Mouse (Mus musculus) embryonic facial prominence, embryonic 14.5 days (tissue): ENCODE data around the gene Pnmal1. TPM values are rescaled to one million over a fixed set of nuclear protein-coding genes. Genes with fewer than 3 reads are reported as not detected.

Experiments used
- ATAC-seq: fragments of 200-750 bp; cut with Nextera tagmentation; 2 replicates; pipeline ENCODE4 v1.8.0; 2017; ENCODE audit warnings: low read depth, moderate number of reproducible peaks, moderate TSS enrichment
- DNase-seq: peaks from one replicate; pipeline ENCODE4 v3.0.0-alpha.2; 2015; ENCODE audit warnings: low spot score
- H3K27ac ChIP-seq: fragments of 300-500 bp; sonication (generic); replicated peaks from 2 replicates; pipeline ENCODE4 v1.5.1; 2014; ENCODE audit warnings: low read depth, mild to moderate bottlenecking, low read length, moderate library complexity
- H3K27me3 ChIP-seq: fragments of 300-500 bp; sonication (generic); replicated peaks from 2 replicates; pipeline ENCODE4 v1.6.1; 2014; ENCODE audit warnings: low read length; ENCODE audit not compliant: control insufficient read depth, insufficient read depth
- H3K36me3 ChIP-seq: fragments of 300-500 bp; sonication (generic); 2 replicates; pipeline ENCODE4 v1.6.1; 2014; ENCODE audit warnings: low read length, mixed read lengths; ENCODE audit not compliant: control insufficient read depth, insufficient read depth
- H3K4me1 ChIP-seq: fragments of 300-500 bp; sonication (generic); 2 replicates; pipeline ENCODE4 v1.6.1; 2014; ENCODE audit warnings: antibody characterized with exemption, low read length; ENCODE audit not compliant: control insufficient read depth, insufficient read depth
- H3K4me2 ChIP-seq: fragments of 300-500 bp; sonication (generic); 2 replicates; pipeline ENCODE4 v1.6.1; 2014; ENCODE audit warnings: low read depth, mild to moderate bottlenecking, low read length, moderate library complexity, mixed read lengths
- H3K4me3 ChIP-seq: fragments of 300-500 bp; sonication (generic); 2 replicates; pipeline ENCODE4 v1.5.1; 2014; ENCODE audit warnings: low read depth, mild to moderate bottlenecking, low read length
- H3K9ac ChIP-seq: fragments of 300-500 bp; sonication (generic); 2 replicates; pipeline ENCODE4 v1.6.1; 2014; ENCODE audit warnings: low read depth, mild to moderate bottlenecking, low read length, moderate library complexity, mixed read lengths
- H3K9me3 ChIP-seq: fragments of 300-500 bp; sonication (generic); 2 replicates; pipeline ENCODE4 v1.6.1; 2016; ENCODE audit warnings: low read length; ENCODE audit not compliant: control insufficient read depth
- WGBS: fragments of 180-500 bp; shearing (Covaris S2); extraction: QIAGEN DNeasy Blood & Tissue Kit; methylation state at CpG from one replicate; pipeline ENCODE4 v1.1.7; 2014; 5-methylcytosine and 5-hydroxymethylcytosine counted together
- polyA plus RNA-seq: library from polyadenylated mRNA; unstranded; fragments of >200 nt; fragmentation: Nextera tagmentation; extraction: Ambion mirVana; gene quantifications from 2 replicates; pipeline ENCODE4 v1.2.1, GENCODE M21; 2014

The Pnmal1 gene
- polyA plus RNA-seq, 1 experiment from 2014 or later, result 2.1 TPM

GRCm38 (mm10) chr7:16982859-16983568, 23.5 kb downstream of the Pnmal1 start, which contains the start of gene Gm42372:
Gm42372 (plus strand) TSS chr7:16983086.
- Histone ChIP-seq H3K27me3 (no peaks in the 10 kb centered on the region), H3K4me1 (peaks cover 6% of the 10 kb centered on the region), H3K4me3 (no peak within 1 kb of the TSS), H3K9ac (peak within 1 kb of the TSS; percentile 28; the same call in 1 of the 2 replicates), H3K27ac (no peak within 1 kb of the TSS), H3K4me2 (peak within 1 kb of the TSS; percentile 41), H3K9me3 (no peaks in the 10 kb centered on the region), H3K36me3 (no peaks in the 10 kb centered on the region)
- WGBS, result 23% methylated on average over 24 of the region's 26 CpGs
- DNase-seq, result peak; percentile 81
- peak; percentile 47; the same call in 1 of the 2 replicates for ATAC-seq

DNA sequence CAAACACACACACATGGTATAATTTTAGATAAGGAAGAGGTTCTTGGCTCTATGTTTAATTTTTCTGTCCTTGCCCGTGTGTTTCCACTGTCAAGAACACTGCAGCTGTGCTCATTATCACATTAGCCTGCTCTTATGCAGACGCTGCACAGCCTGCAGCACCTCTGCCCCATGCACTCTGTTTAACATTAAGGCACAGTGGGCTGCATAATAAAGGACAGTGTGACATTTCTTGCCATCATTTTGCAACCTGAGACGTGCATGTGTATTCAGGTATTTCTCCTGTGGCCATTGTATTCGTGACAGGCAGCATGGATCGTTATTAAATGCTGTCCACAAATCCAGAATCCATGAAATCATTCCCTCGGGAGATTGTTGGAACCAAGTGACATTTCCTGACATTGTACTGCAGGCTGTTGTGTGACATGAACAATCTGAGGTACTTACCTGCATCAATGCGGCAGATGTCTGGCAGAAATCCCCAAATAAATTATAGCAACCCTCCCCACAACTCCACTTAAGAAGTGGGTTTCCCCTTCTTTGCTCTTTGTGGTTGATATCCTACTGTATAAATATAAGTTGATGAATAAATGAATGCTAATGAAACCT, 28.2 kb downstream of the Pnmal1 start:
- Histone ChIP-seq H3K4me2 (no peak overlapping the region), H3K9me3 (no peaks in the 10 kb centered on the region), H3K9ac (no peak overlapping the region), H3K27ac (peak overlapping the region; percentile 49; the same call in 1 of the 2 replicates), H3K4me1 (peaks cover 37% of the 10 kb centered on the region), H3K27me3 (no peaks in the 10 kb centered on the region), H3K36me3 (no peaks in the 10 kb centered on the region), H3K4me3 (no peak overlapping the region)
- peak; percentile 51 for DNase-seq
- ATAC-seq, result no peak
- 26% methylated on average over 7 of the region's 7 CpGs for WGBS

DNA sequence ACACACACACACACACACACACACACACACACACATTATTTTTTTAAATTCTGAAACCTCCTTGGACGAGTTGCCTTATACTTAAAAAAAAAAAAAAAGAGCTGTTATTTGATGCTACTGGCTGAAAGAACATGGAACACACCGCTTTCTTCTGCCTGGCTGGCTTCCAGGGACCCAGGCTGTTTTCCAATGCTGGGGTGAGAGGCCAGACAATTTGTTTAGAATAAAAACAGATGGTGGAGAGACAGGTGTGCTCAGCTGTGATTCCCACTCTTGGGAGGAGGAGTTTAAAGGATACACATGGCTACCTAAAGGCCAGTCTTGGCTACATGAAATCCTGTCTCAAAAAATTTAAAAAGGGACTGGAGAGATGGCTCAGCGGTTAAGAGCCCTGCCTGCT, 28.9 kb downstream of the Pnmal1 start:
- Histone ChIP-seq H3K9ac (no peak overlapping the region), H3K9me3 (no peaks in the 10 kb centered on the region), H3K4me2 (no peak overlapping the region), H3K4me3 (no peak overlapping the region), H3K4me1 (peaks cover 40% of the 10 kb centered on the region), H3K27me3 (no peaks in the 10 kb centered on the region), H3K27ac (peak overlapping the region; percentile 49; the same call in 1 of the 2 replicates), H3K36me3 (no peaks in the 10 kb centered on the region)
- 26% methylated on average over 3 of the region's 3 CpGs for WGBS
- DNase-seq (peak; percentile 90), ATAC-seq (peak; percentile 23)

GRCm38 (mm10) chr7:16990006-16990744, 30.7 kb downstream of the Pnmal1 start:
- 22% methylated on average over 15 of the region's 15 CpGs for WGBS
- DNase-seq (peak; percentile 73), ATAC-seq (no peak)
- H3K4me2 ChIP-seq, result peak overlapping the region; percentile 25; the same call in 1 of the 2 replicates
- no peaks in the 10 kb centered on the region for H3K27me3 ChIP-seq
- no peaks in the 10 kb centered on the region for H3K36me3 ChIP-seq
- no peaks in the 10 kb centered on the region for H3K9me3 ChIP-seq
- H3K27ac ChIP-seq, result peak overlapping the region; percentile 92
- no peak overlapping the region for H3K9ac ChIP-seq
- H3K4me3 ChIP-seq, result no peak overlapping the region
- peaks cover 47% of the 10 kb centered on the region for H3K4me1 ChIP-seq

- H3K4me3 ChIP-seq, result peak overlapping the region; percentile 13; the same call in 1 of the 2 replicates
- 43% methylated on average over 18 of the region's 18 CpGs for WGBS
- peaks cover 60% of the 10 kb centered on the region for H3K4me1 ChIP-seq
Observed at GRCm38 (mm10) chr7:16991681-16992450, 32.4 kb downstream of the Pnmal1 start.

GRCm38 (mm10) chr7:16992451-16992807, 33.0 kb downstream of the Pnmal1 start, which contains the start of gene Ccdc8:
Ccdc8 (plus strand) TSS chr7:16992708.
- H3K9ac ChIP-seq, result peak within 1 kb of the TSS; percentile 85
- peak within 1 kb of the TSS; percentile 92 for H3K27ac ChIP-seq
- DNase-seq (no peak), ATAC-seq (no peak)
- H3K4me2 ChIP-seq, result peak within 1 kb of the TSS; percentile 82
- H3K27me3 ChIP-seq, result no peaks in the 10 kb centered on the region
- peak within 1 kb of the TSS; percentile 69 for H3K4me3 ChIP-seq
- 94% methylated on average over 5 of the region's 5 CpGs for WGBS
- H3K36me3 ChIP-seq, result peaks cover 14% of the 10 kb centered on the region; the same call in 1 of the 2 replicates
- H3K9me3 ChIP-seq, result no peaks in the 10 kb centered on the region
- H3K4me1 ChIP-seq, result peaks cover 62% of the 10 kb centered on the region

More at GRCm38 (mm10) chr7:16991681-16992450, 32.4 kb downstream of the Pnmal1 start:
- H3K27me3 ChIP-seq, result no peaks in the 10 kb centered on the region
- peak; percentile 81 for ATAC-seq
- peak overlapping the region; percentile 92 for H3K27ac ChIP-seq
- H3K36me3 ChIP-seq, result peaks cover 8% of the 10 kb centered on the region; the same call in 1 of the 2 replicates
- H3K9me3 ChIP-seq, result no peaks in the 10 kb centered on the region
- peak overlapping the region; percentile 37 for H3K4me2 ChIP-seq
- peak; percentile 97 for DNase-seq
- peak overlapping the region; percentile 34; the same call in 1 of the 2 replicates for H3K9ac ChIP-seq

DNA sequence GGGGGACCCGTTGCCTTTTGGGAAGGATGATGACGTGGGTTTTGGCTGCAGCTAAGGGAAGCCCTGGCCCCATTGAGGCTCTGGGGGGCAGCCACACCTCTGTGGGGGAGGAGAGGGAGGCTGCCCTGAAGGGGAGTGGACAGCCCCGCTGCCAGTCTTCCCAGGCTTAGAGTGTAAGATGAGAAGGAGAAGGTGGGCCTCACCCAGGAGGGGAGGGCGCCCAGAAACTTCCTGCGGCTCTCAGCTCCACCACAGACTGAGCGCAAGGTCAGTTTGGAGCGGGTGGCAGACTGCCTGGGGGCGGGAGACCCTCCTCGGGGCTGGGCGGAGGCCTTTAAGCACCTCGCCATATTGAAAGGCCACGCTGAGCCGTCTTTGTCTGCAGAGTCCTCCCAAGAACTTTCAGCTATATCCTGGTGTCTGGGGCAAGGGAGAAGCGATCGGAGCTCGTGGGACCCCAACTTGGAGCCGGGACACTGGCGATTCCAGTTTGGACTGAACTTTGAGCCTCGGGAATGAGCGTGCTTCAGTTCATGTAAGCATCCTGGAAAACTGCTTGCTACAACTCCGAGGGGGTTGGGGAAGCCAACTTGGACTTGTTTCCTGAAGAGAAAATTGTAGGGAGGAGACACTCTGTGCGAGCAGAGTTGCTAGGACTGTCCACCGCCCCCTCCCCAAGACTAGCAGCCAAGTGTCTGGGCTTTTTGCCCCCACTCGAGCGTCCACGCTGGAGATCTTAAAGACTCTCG, 34.3 kb downstream of the Pnmal1 start:
- WGBS, result under 1% methylated on average over 26 of the region's 27 CpGs
- peak overlapping the region; percentile 85 for H3K9ac ChIP-seq
- H3K4me2 ChIP-seq, result peak overlapping the region; percentile 82
- no peaks in the 10 kb centered on the region for H3K9me3 ChIP-seq
- peak; percentile 94 for ATAC-seq
- H3K4me1 ChIP-seq, result peaks cover 52% of the 10 kb centered on the region
- peak overlapping the region; percentile 69 for H3K4me3 ChIP-seq
- no peaks in the 10 kb centered on the region for H3K27me3 ChIP-seq
- DNase-seq, result peak; percentile 98
- peaks cover 27% of the 10 kb centered on the region; the same call in 1 of the 2 replicates for H3K36me3 ChIP-seq
- H3K27ac ChIP-seq, result peak overlapping the region; percentile 89
